Mouse (Mus musculus): ENCODE results near the gene Aldh4a1.

Gene Aldh4a1

GRCm38 (mm10) chr4:139684639-139685017 lies 62.0 kb downstream of the Aldh4a1 start:
- DNase-seq: peak; percentile 12

DNA sequence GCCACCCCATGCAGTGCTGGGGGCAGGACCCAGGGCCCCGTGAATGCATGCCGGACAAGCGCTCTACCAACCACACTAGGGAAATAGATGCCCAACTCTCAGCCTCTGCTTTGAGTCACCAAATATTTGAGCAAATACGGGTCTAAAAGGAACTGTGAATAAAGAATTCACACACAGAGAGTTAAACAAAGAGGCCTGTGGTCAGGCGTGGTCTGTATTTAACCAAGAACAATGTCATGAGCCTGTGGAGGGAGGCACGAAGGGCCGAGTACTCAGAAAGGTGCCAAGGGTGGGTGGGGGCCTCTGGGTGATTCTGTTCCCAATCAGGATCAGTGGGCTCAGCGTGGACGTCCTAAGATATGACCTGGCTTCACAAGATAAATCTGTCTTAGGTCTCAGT lies 65.4 kb downstream of the Aldh4a1 start:
- DNase-seq: no peak

- no peak for DNase-seq
Measured at GRCm38 (mm10) chr4:139689627-139690269, 67.1 kb downstream of the Aldh4a1 start.

DNA sequence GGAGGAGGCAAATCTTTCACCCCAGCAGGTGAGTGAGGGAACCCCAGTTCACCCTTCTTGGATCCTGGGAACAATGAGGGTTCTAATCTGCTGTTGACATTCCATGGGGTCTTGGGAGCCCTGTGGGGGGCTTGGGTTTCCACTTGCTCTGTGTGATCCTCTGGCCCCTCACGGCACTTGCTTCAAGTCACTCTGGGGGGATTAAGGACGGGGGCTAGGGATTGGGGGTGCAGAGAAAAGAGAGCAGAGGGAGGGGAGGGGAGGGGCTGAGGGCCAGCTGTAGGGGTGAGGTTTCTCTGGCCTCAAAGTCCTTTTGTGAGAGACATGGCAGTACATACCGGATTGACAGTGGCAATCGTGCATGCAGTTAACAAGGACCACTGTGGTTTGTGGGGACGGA lies 70.6 kb downstream of the Aldh4a1 start:
- DNase-seq: no peak

DNA sequence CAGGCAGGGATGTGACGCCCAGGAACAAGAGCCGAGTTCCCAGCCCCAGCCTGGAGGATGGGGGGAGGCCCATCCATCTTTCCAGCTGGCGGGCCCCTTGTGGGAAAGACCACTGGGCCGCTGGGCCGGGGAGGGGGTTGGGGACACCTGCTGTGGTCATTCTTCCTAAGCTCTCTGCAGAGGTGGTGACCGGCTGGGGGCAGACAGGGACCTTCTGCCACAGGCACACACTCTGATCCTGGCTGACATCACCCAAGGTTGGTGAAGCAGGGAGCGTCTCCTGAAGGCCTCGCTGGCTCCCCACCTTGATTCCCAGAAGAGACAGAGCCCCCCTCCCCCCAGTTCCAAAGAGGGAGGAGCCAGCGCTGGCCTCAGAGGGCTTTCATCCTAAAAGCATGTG lies 75.1 kb downstream of the Aldh4a1 start:
- DNase-seq: no peak

- DNase-seq: no peak
Measured at GRCm38 (mm10) chr4:139698602-139699001, 75.9 kb downstream of the Aldh4a1 start.
